Mouse (Mus musculus) kidney, postnatal 10 days (tissue): ENCODE measurements at regions not wholly inside any gene's neighbourhood (a gene's known extent, or its start where the extent isn't known, plus 50 kb on each side); places are given as distances from the start of the nearest gene placed in this dataset.

Experiments used
- DNase-seq: peaks from one replicate; pipeline ENCODE4 v3.0.0; 2021; ENCODE audit warnings: mixed read lengths

- DNase-seq: no peak
Measured at GRCm38 (mm10) chr5:35162607-35163006, 57.0 kb upstream of the Lrpap1 start.

- no peak for DNase-seq
Measured at GRCm38 (mm10) chr5:35162120-35162519, 56.6 kb upstream of the Lrpap1 start.

- DNase-seq: no peak
Measured at GRCm38 (mm10) chr5:35160929-35161815, 55.6 kb upstream of the Lrpap1 start.

GRCm38 (mm10) chr5:35159854-35160253 is 54.3 kb upstream of the Lrpap1 start:
- no peak for DNase-seq

GRCm38 (mm10) chr5:35159178-35159661 is 53.7 kb upstream of the Lrpap1 start:
- no peak for DNase-seq

- peak; percentile 18 for DNase-seq
Measured at GRCm38 (mm10) chr5:35158346-35159047, 52.9 kb upstream of the Lrpap1 start.

GRCm38 (mm10) chr5:35156371-35156770 is 50.8 kb upstream of the Lrpap1 start:
- DNase-seq: no peak

GRCm38 (mm10) chr5:35155717-35156116 is 50.2 kb upstream of the Lrpap1 start:
- no peak for DNase-seq
